ENCODE assay signal across 21 mouse cellular contexts in genomic region chr4:17261704-17262103, GRCm38 (mm10).
DNase-seq lines count a peak whose midpoint lies in the region; ATAC-seq and TF ChIP-seq lines count a peak whose summit lies in the region.
"Had no signal": no experiment of that assay in that cellular context is flagged by ENCODE, and none has a peak within 500 bp of the region (broad histone marks: within the 10 kb centered on the region; RNA-seq: fewer than 3 reads in every experiment).

No protein-coding gene starts in this region.

- H3K36me3 ChIP-seq in forebrain, postnatal 0 days (ENCODE audit: insufficient read depth) = no peaks in the 10 kb centered on the region
- no peaks in the 10 kb centered on the region for H3K36me3 ChIP-seq in forebrain, embryonic 12.5 days (replicated peaks)
- no peaks in the 10 kb centered on the region for H3K36me3 ChIP-seq in midbrain, embryonic 14.5 days (ENCODE audit: control insufficient read depth, insufficient read depth, low read length)
- no peaks in the 10 kb centered on the region for H3K36me3 ChIP-seq in midbrain, embryonic 11.5 days (ENCODE audit: control insufficient read depth, insufficient read depth, low read length)
- H3K36me3 ChIP-seq in kidney, embryonic 14.5 days (ENCODE audit: control insufficient read depth, insufficient read depth, low read length) = no peaks in the 10 kb centered on the region
- H3K36me3 ChIP-seq: hindbrain, embryonic 12.5 days; intestine, embryonic 15.5 days had no signal

- H3K9me3 ChIP-seq in forebrain, postnatal 0 days (ENCODE audit: low read length) = no peaks in the 10 kb centered on the region
- H3K9me3 ChIP-seq in forebrain, embryonic 12.5 days = no peaks in the 10 kb centered on the region
- H3K9me3 ChIP-seq in midbrain, embryonic 14.5 days (ENCODE audit: control insufficient read depth, low read length) = no peaks in the 10 kb centered on the region
- H3K9me3 ChIP-seq in midbrain, embryonic 11.5 days (ENCODE audit: control insufficient read depth, low read length) = no peaks in the 10 kb centered on the region
- no peaks in the 10 kb centered on the region for H3K9me3 ChIP-seq in kidney, embryonic 14.5 days (ENCODE audit: control insufficient read depth, low read length)
- H3K9me3 ChIP-seq: forebrain, embryonic 13.5 days; hindbrain, embryonic 12.5 days; intestine, embryonic 15.5 days had no signal

- no peak for TF ChIP-seq CTCF in forebrain, postnatal 0 days (IDR thresholded peaks at IDR 0.05; ENCODE audit: low read depth)
- no peak for TF ChIP-seq CTCF in brain, embryonic 14.5 days (IDR thresholded peaks at IDR 0.05; ENCODE audit: borderline replicate concordance, extremely low read depth, insufficient read depth, insufficient read length)

- no peak overlapping the region for H3K9ac ChIP-seq in forebrain, postnatal 0 days
- no peak overlapping the region for H3K9ac ChIP-seq in forebrain, embryonic 12.5 days
- no peak overlapping the region for H3K9ac ChIP-seq in midbrain, embryonic 14.5 days (replicated peaks; ENCODE audit: low read length)
- no peak overlapping the region for H3K9ac ChIP-seq in midbrain, embryonic 11.5 days (ENCODE audit: low read length)
- H3K9ac ChIP-seq in kidney, embryonic 14.5 days (ENCODE audit: low read depth, low read length) = no peak overlapping the region
- H3K9ac ChIP-seq: forebrain, embryonic 13.5 days; hindbrain, embryonic 12.5 days; intestine, embryonic 15.5 days had no signal

- peak; percentile 53; the same call in 1 of the 2 replicates for ATAC-seq in forebrain, postnatal 0 days
- ATAC-seq in forebrain, embryonic 12.5 days (ENCODE audit: low FRiP score) = no peak
- ATAC-seq in midbrain, embryonic 14.5 days (ENCODE audit: low FRiP score, low TSS enrichment) = no peak
- ATAC-seq in midbrain, embryonic 11.5 days (ENCODE audit: low FRiP score) = no peak
- ATAC-seq in kidney, embryonic 14.5 days (ENCODE audit: low FRiP score, low TSS enrichment) = no peak
- ATAC-seq: CD4-positive, CD25-positive, alpha-beta regulatory T cell, adult 4 months; forebrain, embryonic 13.5 days; hindbrain, embryonic 16.5 days; intestine, embryonic 15.5 days had no signal

- no peak overlapping the region for H3K4me3 ChIP-seq in forebrain, postnatal 0 days (ENCODE audit: low read depth, low read length)
- no peak overlapping the region for H3K4me3 ChIP-seq in forebrain, embryonic 12.5 days (replicated peaks)
- no peak overlapping the region for H3K4me3 ChIP-seq in midbrain, embryonic 14.5 days (replicated peaks; ENCODE audit: low read depth, low read length)
- no peak overlapping the region for H3K4me3 ChIP-seq in midbrain, embryonic 11.5 days (ENCODE audit: low read depth, low read length)
- H3K4me3 ChIP-seq in kidney, embryonic 14.5 days (ENCODE audit: low read length) = no peak overlapping the region
- H3K4me3 ChIP-seq: forebrain, embryonic 13.5 days; gastrocnemius, adult 2 months; hindbrain, embryonic 12.5 days; intestine, embryonic 15.5 days had no signal

- DNase-seq in forebrain, postnatal 0 days = peak; percentile 2
- peak; percentile 4 for DNase-seq in midbrain, embryonic 14.5 days
- no peak for DNase-seq in midbrain, embryonic 11.5 days (ENCODE audit: low spot score, missing footprints)
- peak; percentile 43 for DNase-seq in brain, embryonic 14.5 days (ENCODE audit: low read depth)
- DNase-seq: adrenal gland, adult 2 months; adrenal gland, postnatal 14 days; cerebellum, adult 18-20 months; cerebellum, adult 9-10 months; cerebellum, postnatal 14 days; gastrocnemius, adult 2 months; gastrocnemius, postnatal 14 days; heart, adult 11 months; kidney, adult 11 months had no signal

- H3K4me2 ChIP-seq in forebrain, postnatal 0 days (ENCODE audit: low read depth) = no peak overlapping the region
- H3K4me2 ChIP-seq in forebrain, embryonic 12.5 days = no peak overlapping the region
- no peak overlapping the region for H3K4me2 ChIP-seq in midbrain, embryonic 14.5 days (ENCODE audit: low read length)
- H3K4me2 ChIP-seq in midbrain, embryonic 11.5 days = no peak overlapping the region
- H3K4me2 ChIP-seq in kidney, embryonic 14.5 days (replicated peaks; ENCODE audit: low read depth, low read length) = no peak overlapping the region
- H3K4me2 ChIP-seq: forebrain, embryonic 13.5 days; heart, embryonic 11.5 days; hindbrain, embryonic 12.5 days; intestine, embryonic 15.5 days had no signal

- H3K27ac ChIP-seq in forebrain, postnatal 0 days (ENCODE audit: low read depth, low read length) = no peak overlapping the region
- no peak overlapping the region for H3K27ac ChIP-seq in forebrain, embryonic 12.5 days
- no peak overlapping the region for H3K27ac ChIP-seq in midbrain, embryonic 14.5 days (replicated peaks; ENCODE audit: low read depth, low read length)
- no peak overlapping the region for H3K27ac ChIP-seq in midbrain, embryonic 11.5 days (ENCODE audit: low read depth, low read length)
- no peak overlapping the region for H3K27ac ChIP-seq in kidney, embryonic 14.5 days (ENCODE audit: low read depth, low read length)
- H3K27ac ChIP-seq: forebrain, embryonic 13.5 days; gastrocnemius, adult 2 months; hindbrain, embryonic 12.5 days; intestine, embryonic 15.5 days had no signal

- H3K27me3 ChIP-seq in forebrain, postnatal 0 days (ENCODE audit: insufficient read depth, low read length) = no peaks in the 10 kb centered on the region
- no peaks in the 10 kb centered on the region for H3K27me3 ChIP-seq in forebrain, embryonic 12.5 days
- no peaks in the 10 kb centered on the region for H3K27me3 ChIP-seq in midbrain, embryonic 14.5 days (ENCODE audit: control insufficient read depth, insufficient read depth, low read length)
- H3K27me3 ChIP-seq in midbrain, embryonic 11.5 days (ENCODE audit: control insufficient read depth, insufficient read depth, low read length) = no peaks in the 10 kb centered on the region
- H3K27me3 ChIP-seq in kidney, embryonic 14.5 days (ENCODE audit: control insufficient read depth, insufficient read depth, low read length) = no peaks in the 10 kb centered on the region
- H3K27me3 ChIP-seq: forebrain, embryonic 13.5 days; hindbrain, embryonic 12.5 days; intestine, embryonic 15.5 days had no signal

- no peak for TF ChIP-seq POLR2A in brain, embryonic 14.5 days (IDR thresholded peaks at IDR 0.05; ENCODE audit: borderline replicate concordance, extremely low read depth, insufficient read depth, insufficient read length, poor library complexity, severe bottlenecking)

- H3K4me1 ChIP-seq in forebrain, postnatal 0 days (ENCODE audit: insufficient read depth) = no peaks in the 10 kb centered on the region
- H3K4me1 ChIP-seq in forebrain, embryonic 12.5 days = no peaks in the 10 kb centered on the region
- no peaks in the 10 kb centered on the region for H3K4me1 ChIP-seq in midbrain, embryonic 14.5 days (ENCODE audit: control insufficient read depth, insufficient read depth, low read length)
- H3K4me1 ChIP-seq in midbrain, embryonic 11.5 days (ENCODE audit: control insufficient read depth, insufficient read depth, low read length) = no peaks in the 10 kb centered on the region
- H3K4me1 ChIP-seq in kidney, embryonic 14.5 days (ENCODE audit: control insufficient read depth, insufficient read depth, low read length) = no peaks in the 10 kb centered on the region
- H3K4me1 ChIP-seq: forebrain, embryonic 13.5 days; hindbrain, embryonic 12.5 days; intestine, embryonic 15.5 days had no signal
